Mouse (Mus musculus) cerebellum, postnatal 36 days (tissue): ENCODE measurements around the gene Cog8.
"Not testable (repeated sequence)": the region's sequence is repeated elsewhere in the genome, so short reads cannot be mapped to it uniquely, and the experiment has no call there.

Experiments
- DNase-seq, 2 experiments: peaks; one replicate each; pipeline ENCODE4 v3.0.0; 2021 to 2022; ENCODE audit warnings: mixed read lengths in 2 of 2

Gene Cog8

DNA sequence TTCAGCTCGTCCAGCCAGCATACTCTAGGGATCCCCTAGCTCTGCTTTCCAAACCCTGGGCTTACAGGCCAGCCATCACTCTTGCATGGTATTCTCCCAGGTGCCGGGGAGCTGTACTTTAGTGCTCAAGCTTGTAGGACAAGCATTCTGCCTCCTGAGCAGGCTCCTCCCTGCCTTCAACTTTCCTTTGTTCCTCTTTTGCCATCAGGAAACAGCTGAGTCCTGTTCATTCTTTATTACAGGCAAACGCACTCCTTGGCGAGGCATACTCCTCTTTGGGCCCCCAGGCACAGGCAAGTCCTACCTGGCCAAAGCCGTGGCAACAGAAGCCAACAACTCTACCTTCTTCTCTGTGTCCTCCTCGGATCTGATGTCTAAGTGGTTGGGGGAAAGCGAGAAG, 15.9 kb downstream of the Cog8 start:
- no peak for DNase-seq

DNA sequence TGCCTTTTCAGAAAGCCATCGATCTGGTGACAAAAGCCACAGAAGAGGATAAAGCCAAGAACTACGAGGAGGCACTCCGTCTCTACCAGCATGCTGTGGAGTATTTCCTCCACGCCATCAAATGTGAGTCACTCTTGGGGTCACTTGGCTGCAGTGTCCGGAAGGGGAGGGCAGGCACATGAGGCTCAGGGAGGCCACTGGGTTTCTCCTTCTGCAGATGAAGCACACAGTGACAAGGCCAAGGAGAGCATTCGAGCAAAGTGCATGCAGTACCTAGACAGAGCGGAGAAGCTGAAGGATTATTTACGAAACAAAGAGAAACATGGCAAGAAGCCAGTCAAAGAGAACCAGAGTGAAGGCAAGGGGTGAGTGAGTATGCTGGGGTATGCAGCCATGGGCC, 19.9 kb downstream of the Cog8 start:
- no peak for DNase-seq

DNA sequence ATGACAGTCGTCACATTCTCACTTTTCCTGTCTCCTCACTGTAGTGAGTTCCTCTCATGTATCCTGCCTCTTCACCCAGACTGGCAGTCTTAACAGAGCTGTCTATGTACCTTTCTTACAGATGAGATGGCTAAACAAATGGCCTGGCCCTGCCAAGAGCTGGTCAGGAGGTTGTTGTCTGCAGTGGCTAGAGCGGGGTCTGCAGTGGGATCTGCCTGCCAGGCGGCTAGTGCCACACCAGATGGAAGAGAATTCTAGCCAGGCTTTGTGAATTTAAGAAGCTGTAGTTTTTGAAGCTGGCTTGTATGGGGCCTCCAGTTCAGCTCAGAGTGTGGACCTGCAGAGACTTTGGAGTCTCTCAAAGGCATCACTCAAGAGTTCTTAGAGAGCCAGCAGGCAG, 20.8 kb downstream of the Cog8 start:
- no peak for DNase-seq

DNA sequence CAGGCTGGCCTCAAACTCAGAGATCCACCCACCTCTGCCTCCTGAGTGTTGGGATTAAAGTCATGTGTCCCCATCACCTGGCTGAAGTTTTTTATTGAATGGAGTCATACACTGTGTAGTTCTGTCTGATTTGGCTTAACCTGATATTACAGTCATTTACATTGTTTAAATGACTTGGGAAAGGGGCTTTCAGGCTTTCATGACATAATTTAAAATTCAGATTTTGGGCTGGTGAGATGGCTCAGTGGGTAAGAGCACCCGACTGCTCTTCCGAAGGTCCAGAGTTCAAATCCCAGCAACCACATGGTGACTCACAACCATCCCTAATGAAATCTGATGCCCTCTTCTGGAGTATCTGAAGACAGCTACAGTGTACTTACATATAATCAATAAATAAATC, 22.9 kb downstream of the Cog8 start:
- not testable (repeated sequence) for DNase-seq

DNA sequence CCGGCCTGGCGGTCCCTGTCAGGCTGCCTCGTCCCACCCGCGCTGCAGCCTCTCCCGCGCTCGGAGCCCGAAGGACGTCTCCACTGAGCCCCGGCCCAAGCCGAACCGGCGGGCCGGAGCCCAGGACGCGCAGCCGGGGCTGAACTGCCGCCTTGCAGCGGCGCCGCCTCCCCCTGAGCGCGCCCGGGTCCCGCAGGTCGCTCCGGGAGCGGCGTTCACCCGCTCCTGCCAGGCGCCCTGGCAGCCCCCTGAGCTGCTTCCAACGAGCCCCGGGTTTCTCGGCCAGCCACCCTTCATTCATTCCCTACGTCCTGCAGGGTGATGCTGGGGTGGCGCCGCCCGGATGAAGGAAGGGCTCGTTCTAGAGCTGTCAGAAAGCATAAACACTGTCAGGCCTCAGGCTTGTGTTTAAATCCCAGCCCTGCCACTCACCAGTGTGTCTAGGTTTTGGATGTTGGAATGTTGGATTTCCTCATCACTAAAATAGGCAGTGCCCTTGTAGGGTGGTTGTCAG, 24.9 kb downstream of the Cog8 start:
- no peak for DNase-seq

DNA sequence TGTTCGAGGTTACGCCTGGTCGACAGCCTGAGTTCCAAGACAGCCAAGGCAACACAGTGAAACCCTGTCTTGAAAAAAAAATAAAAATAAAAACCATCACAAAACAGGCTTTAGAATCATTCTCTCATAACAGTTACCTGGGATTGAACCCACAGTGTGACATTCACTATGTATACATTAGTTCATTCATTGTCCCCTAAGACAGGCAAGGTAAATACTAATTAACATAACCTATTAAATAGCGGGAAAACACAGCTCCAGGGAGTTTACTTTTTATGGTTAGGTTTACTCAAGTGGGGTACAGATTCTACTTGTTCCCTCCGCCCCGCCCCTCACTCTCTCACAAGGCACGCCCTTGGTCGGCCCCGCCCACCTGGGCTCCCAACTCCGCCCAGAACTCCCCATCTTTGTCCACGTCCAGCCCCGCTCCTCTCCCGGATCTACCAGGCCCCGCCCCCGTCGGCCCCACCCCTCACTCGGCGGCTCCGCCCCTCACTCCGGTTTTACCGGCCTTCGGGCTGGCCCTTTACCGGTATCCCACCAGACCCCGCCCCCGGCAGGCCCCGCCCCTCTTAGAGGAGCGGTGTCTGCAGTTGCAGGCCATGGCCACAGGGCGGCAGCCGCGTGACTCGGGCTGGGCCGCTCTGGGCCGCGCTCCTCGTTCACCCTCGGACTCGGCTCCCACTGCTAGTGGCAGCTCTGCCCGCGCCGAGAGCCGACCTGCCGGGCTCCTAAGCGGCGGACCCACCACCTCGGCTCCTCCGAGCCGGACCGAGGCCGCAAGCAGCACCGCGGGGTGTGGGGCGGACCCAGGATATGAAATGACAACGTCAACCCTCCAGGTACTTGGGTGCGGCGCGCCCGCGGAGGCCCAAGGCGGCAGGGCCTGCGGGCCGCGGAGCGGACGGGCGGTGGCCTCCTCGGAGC, 25.6 kb downstream of the Cog8 start, which contains the start of gene Vps4a:
Gene Vps4a, plus strand, starts transcription at position 573 of the 927 bp plus-strand sequence.
- DNase-seq: peak; percentile 94 to 96

DNA sequence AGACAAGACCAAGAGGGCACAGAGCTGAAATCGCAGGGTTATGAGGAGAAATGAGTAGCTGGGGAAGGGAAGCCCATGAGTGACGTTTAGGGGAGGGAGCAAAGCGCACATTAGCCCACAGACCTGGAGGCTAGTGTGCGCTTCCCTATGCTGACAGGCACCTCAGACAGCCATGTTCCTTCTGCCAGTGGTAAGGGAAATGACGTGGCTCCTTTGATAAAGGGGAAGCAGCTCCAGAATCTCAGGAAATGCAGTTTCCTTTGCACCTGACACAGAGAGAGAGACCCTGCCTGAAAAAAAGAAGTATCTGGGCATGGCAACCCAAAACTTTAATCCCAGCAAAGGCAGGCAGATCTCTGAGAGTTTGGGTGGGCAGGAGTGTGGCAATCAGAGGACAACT, 26.4 kb downstream of the Cog8 start:
- DNase-seq: no peak

DNA sequence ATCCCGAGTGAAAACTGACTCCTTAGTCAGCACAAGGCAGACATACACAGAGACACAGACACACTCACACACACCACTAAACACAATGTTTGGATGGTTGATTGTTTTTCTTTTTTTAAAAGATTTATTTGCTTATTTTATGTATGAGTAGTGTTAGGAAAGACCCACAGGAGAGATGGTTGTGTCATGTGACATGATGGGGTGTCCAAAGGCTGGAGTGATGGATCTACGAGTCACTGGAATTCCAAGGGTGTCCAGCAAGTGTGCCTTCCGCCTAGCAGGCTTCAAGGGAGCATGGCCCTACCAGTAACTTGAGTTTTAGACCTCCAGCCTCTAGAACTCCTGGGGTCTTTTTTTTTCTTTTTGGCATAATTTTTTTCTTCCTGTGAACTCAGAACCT, 27.2 kb downstream of the Cog8 start:
- no peak for DNase-seq

DNA sequence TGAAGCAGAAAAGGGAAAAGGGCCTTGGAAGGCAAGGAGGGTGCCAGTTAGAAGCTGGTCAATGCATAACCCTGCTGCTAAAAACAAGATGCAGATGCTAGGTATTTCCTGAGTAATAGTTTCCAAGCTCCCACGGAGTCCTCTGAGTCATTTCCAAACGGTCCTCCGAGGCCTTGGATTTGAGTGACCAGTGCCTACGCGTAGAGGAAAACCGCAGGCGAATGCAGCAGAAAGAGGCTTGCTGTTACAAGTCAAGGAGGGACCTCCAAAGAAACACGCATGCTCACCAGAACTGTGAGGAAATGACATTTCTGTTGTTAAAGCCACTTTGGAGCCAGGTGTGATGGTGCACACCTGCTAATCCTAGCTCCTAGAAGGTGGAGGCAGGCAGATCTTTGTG, 33.0 kb downstream of the Cog8 start:
- no peak for DNase-seq

DNA sequence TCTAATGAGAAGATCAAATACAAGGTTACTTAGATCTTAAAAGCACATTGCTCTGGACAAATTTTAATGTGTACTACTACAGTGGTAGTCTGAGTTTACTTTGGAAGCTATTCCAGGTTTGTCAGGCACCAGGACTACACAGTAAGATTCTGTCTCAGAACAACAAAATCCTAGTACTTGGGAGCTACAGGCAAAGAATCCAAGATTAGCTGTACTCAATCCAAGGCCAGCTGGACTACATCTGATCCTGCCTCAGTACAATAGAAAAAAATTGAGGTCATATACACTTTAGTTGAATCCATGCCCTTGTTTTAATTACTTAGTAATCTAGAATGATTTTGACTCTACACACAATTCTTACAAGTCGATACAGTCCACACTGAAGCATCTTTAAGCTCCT, 41.6 kb downstream of the Cog8 start:
- no peak for DNase-seq

DNA sequence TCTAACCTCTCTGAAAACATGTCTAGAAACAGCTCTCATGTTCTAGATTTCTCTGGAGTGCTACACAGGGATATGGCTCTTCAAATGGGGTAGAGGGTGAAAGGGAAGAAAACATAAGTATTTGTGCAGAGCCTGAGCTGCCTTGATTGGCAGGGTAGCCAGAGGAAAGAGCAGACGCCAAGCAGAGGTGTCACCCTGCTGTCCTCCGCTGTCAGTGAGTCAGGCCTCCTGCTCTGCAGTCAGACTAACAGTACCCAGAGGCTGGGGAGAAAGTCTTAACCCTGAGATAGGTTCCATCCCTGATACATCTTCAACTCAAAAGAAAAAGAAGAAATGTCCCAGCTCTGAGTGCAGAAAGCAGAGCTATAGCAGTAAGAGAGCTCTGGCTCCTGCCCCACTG, 43.8 kb downstream of the Cog8 start:
- DNase-seq: no peak

DNA sequence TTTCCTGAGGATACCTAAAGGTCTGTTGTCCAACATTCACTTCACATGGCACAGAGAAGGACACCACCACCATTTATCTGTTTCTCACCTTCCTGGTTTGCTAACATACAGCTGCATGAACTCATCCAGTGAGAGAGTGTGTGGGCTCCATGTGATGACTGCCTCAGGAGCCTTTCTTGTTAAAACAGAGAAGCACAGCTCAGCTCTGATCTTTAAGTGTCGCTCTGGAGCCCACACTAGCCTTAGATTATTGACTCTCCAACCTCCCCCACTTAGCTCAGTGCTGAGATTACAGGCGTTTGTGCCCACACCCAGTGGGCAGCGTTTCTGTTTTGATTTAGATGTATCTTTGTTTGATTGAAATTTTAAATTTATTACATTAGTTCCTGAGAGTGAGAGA, 48.7 kb downstream of the Cog8 start:
- no peak for DNase-seq

DNA sequence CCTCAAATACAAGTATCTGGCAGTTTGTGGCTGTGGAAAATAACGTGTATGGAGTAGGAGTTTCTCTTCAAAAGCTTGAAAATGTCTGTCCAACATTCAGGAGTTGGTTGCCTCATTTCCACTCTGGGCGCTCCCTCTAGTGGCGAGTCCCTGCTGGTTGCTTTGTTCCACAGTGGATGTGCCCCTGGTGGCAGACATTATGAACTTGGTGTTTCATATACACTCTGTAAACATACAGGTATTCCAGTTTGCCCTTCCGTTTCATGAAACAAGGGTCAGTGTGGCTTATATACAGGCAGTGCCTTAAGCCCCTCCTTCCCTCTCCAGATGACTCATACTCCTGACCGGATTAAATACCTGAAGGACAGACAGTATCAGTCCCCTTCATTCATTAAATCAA, 54.0 kb downstream of the Cog8 start:
- peak; percentile 87 to 90 for DNase-seq

DNA sequence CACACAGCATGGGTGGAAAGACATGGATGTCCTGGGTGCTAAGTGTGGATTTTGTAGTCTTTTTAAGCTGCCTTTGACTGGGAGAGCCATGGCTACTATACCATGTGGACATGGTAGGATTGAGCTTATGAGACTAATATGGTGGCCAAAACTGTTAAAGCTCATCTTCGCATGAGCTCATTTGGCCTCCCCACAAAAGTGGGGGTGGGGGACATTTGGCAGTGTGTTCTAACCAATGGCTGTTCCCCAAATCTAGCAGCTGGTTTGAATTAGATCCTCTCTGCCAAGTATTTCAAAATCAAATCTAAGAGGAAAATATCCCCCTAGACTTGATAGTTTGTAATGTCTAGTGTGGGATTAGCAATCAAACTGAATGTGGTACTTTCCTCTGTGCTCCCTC, 57.4 kb downstream of the Cog8 start:
- DNase-seq: no peak

DNA sequence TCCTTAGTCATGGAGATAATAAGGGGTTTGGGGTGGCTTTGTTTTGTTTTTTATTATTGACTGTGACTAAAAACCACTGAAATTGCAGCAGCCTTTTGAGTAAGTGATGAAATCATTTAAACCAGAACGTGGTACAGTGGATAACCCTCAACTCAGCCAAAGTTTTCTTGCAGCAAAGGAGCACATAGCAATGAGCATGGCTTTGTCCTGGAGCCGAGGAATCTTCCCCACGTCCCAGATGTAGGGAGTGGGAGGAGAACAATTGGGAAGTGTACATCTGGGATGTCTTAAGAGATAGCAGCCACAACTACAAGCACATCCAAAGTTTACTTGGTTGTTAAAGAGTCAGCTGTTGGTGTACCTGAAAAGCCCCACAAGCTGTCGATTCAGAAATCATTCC, 59.1 kb downstream of the Cog8 start:
- DNase-seq: no peak

DNA sequence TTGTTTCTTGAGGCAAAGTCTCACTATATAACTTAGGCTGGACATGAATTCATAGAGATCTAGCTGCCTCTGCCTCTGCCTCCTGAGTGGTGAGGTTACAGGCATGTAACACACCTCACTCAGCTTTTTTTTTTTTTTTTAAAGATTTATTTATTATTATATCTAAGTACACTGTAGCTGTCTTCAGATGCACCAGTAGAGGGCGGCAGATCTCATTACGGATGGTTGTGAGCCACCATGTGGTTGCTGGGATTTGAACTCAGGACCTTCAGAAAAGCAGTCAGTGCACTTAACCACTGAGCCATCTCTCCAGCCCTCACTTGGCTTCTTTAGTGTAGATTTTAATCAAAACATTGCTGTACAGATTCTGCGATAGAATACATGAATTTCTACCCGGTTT, 60.1 kb downstream of the Cog8 start:
- DNase-seq: not testable (repeated sequence)
